Mouse (Mus musculus): ENCODE data around the gene Card10.

DNA sequence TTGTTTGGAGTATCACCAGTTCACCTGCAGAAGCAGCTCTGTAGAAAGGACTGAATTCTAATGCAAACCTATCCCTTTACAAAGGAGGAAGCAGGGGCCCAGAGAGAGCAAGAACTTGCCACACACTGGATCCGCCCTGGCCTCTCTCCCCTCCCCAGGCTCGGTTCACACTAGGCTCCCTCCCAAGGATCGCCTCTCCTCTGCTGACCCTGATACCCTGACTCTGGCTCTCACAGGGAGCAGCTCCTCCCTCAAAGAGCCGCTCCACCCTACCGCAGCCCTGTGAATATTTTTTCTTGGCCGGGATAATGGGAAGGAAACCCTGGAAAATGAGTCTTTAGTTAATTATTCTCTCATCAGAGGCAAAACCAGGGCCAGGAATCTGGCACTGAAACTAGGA lies 1.5 kb upstream of the Card10 start:
- TF ChIP-seq EP300 (IDR thresholded peaks at IDR 0.05; ENCODE audit: low read depth) (no peak), CTCF (IDR thresholded peaks at IDR 0.05; ENCODE audit: low read depth) (no peak)
